Mouse (Mus musculus) cerebellum, adult 2 months (tissue): ENCODE data around the gene Ip6k3.

ENCODE experiments used
- CTCF ChIP-seq: fragments of 200-500 bp; IDR thresholded peaks from 2 replicates; pipeline ENCODE4 v1.5.1; 2011; ENCODE audit warnings: low read depth, mild to moderate bottlenecking, control low read depth, low read length, moderate library complexity, borderline replicate concordance; ENCODE audit not compliant: insufficient read depth
- POLR2A ChIP-seq: fragments of 200-500 bp; IDR thresholded peaks from 2 replicates; pipeline ENCODE4 v1.6.1; 2011; ENCODE audit warnings: low read length, control low read depth, borderline replicate concordance; ENCODE audit not compliant: insufficient read depth

- TF ChIP-seq CTCF (no peak), POLR2A (no peak)
These were observed 26.9 kb upstream of the Ip6k3 start for GRCm38 (mm10) chr17:27194258-27195185.
